Mouse (Mus musculus): ENCODE measurements around the gene Kcnt2.

GRCm38 (mm10) chr1:140660751-140661403 lies 414.9 kb downstream of the Kcnt2 start:
- TF ChIP-seq CTCF (IDR thresholded peaks at IDR 0.05; ENCODE audit: low read depth, low read length): no peak
- no peak for TF ChIP-seq POLR2A (IDR thresholded peaks at IDR 0.05; ENCODE audit: borderline replicate concordance, low read depth, low read length)

Measured in bone marrow macrophage, adult 2 months (primary cell).